Mouse (Mus musculus): ENCODE results near the gene Smg6.

The Smg6 gene

DNA sequence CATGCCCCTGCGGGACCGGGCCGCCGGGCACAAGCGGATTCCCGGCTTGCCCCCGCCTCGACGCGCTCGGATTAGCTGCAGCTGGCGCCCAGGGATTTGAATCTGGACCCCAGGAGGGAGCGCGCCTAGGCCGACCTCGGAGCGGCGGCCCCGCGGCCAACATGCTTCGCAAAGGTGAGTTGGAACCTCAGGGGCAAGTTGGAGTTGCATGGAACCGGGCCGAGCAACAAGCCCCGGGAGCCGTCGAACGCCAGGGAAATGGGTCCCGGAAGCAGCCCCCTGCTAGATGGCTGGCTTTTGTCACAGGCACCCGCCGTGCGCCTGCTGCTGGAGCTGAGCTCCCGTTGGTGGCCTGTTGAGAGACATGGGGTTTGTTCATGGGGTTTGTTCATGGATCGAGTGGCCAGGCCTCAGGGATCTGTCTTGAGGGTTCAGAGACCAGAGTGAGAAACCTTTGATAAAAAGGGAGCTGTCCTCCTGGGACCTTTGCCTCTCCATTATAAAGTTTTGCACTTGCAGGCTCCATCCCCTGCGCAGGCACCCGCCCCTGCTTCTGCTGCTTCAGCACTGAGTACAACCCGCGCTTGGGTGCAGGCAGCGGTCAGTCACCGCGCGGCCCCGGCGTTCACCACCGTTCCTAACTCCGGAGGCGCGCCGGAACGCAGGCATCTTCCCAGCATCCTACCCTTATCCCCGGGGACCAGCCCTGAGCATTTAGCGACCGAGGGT, 268.7 kb downstream of the Smg6 start:
- peak in 1 of 2 experiments; percentile 46 for DNase-seq

DNA sequence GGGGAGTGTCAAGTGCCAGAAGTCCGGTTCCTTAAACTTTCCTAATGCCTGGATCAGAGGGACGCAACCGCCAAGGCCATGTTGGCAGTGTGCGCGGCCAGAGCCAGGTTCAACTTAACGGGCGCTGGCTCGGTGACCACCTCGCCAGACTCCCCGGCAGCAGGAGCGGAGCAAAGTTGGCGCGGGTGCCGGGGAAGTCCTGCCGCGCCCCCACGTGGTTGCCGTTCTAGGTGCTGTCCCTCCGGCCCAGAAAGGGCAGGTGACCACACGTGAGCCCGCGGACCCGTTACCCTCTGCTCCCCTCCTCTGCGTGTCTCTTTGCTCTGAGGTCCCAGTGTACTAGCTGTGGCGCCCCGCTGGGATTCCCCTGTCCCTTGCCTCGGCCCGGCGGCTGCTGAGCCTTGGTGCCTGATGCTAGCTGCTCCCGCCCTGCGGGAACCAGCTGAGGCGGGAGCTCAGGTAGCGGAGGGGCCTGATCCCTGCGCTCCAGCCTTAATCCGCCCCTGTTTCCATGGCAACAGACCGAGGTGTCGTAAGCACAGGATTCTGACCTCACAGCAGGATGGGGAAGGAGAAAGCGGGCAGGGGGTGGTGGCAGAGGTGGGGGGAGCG, 269.3 kb downstream of the Smg6 start:
- peak; percentile 57 to 61 for DNase-seq

DNA sequence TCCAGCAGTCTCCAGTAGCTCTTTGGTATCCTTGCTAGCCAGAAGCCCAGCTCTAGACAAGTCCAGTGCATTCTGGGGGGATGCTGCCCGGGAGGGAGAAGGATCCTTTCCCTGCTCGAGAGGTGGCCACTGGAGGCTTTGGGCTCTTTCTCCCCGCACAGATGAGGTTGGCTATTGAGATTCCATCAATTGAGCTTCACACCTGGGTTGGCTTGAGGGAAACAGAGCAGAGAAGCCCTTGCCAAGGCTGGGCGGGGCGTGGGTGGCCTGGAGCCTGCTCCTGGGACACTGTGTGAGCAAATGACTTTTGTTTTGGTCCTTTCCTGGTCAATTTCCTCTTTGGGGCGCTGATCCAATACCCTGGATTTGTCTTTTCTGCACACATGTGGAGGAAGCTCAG, 270.5 kb downstream of the Smg6 start:
- DNase-seq: no peak

DNA sequence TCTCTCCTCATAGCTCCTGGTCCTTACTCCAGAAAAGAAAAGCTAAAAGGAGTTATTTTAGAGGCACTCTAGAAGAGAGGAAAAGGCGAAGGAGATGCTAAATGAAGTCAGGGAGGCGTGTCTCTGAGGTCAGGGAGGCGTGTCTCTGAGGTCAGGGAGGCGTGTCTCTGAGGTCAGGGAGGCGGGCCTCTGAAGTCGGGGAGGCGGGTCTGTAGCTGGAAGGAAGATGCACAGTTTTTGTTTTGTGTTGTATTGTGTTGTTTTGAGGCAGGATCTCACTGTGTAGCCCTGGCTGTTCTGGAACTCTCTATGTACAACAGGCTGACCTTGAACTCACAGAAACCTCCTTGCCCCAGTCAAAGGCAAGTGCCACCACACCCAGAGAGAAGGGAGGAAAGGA, 272.3 kb downstream of the Smg6 start:
- no peak for DNase-seq

DNA sequence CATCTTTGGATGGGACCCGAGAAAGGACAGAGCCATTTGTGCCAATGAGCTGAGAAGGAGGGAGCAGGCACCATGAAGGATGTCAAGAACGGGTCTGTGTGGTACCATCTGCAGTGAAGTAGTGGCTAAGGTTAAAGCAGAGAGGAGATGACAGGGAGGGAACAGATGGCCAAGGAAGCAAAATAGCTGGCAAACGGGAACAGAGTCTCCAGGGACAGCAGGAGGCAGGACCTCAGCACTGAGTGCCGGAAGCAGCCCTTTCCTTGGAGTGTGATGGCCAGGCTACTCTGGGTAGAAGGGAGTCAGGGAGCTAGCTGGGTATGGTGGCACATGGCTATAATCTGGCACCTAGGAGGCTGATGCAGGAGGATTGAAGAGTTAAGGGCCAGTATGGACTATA, 273.2 kb downstream of the Smg6 start:
- no peak for DNase-seq

DNA sequence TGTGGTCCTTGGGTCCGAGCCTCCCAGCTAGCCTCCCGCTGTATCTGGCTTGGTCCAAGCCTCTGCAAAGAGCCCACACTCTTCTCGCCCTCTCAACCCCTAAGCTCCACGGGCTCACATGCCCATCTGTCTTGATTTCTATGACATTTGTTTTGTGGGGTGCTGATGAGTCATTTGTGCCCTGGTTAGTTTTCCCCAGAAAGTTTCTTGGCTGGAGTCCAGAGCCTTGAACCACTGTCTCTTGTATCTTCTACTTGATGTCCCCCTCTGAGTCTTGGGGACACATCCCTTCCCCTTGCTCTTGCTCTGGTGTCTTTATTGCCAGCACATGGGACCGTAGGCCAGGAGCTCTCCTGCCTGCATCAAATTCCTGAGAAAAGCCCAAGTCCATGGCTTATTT, 274.3 kb downstream of the Smg6 start:
- DNase-seq: no peak

DNA sequence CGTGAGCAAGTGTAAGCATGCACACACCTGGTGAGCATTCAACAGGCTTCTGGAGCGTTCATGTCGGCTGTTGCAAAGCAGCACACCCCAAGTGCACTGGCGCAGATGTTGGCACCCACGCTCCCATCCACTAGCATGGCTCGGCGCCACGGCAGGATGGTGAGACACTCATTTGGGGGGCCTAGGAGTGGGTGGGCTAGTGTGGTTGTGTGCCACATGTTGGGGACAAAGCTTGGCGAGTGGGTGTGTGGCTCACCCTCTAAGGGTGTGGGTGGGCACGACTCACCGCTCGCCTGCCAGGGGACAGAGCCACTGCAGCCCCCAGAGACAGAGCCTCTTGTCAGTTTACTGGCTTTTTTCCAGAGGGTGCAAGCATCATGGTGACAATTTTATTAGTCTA, 275.3 kb downstream of the Smg6 start:
- DNase-seq: no peak

DNA sequence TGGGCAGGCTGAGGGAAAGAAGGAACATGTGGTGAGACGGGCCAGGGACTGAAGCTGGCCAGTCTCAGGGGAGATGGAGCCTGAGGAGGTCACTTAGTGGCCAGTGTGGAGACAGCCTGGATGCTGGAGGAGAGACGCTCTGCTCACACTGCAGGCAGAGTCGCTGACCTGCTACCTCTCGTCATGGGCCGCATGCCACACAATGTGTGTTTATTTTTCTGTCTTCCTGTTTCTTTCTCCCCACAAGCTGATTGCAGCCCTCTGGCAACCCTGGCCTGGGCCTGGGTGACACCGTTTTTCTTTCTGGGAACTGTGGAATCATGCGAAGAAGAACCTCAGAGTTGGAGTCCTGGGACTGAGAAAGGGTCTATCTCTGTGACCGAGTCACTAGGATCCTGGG, 276.1 kb downstream of the Smg6 start:
- DNase-seq: no peak

DNA sequence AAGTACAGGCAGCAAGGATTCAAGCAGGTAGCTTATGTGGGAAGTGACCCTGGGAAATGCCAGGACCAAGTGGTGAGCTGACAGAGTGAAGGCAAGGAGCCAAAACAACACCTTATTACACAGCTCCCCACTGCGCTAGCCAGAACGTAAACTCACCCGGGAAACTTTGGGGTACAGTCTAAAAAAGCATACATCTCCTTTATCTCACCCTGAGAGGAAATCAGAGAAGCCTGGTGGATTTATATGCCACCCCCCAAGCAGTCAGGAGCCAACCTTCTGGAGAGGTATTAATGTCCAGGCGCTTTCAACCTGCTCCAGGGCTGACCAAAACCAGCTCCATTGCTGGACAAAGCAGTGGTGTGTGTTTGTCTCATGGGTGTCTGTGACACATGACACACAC, 278.3 kb downstream of the Smg6 start:
- no peak for DNase-seq

DNA sequence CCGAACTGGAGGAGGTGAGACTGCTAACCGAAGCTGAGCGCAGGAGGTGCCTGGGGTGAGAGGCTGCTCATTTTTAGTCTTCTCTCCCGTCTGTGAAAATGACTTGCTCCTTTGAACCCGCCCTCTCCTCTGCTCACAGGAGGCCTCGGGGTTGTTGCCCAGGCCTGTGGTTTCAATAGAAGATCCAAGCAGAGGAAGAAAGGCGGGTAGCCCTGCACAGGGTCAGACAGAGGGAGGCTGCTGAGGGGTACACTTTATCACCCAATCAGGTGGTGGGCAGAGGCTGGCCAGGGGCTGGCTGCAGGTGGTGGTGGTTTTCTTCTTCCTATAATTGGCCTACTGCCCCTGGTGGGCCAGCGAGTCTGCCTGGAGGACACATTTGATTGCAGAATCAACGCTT, 278.8 kb downstream of the Smg6 start:
- DNase-seq: no peak

DNA sequence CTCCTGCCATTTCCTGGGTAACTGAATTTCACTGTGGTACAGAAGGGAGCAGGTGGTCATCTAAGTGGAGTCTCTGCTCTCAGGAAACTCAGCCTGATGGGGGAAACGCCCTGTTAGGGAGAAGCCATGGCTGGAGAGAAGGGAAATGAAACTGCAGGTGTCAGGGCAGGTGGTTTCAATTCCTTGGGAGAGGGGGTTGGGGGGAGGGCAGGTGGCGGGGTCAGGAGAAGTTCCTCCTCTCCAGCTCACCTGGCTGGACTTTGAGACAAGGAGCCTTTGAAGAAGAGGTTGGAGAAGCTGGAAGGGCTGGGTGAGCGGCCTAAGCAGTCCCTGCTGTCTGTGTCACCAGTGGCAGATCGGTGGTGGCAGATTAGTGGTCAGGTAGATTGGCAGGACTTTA, 280.7 kb downstream of the Smg6 start:
- DNase-seq: no peak

DNA sequence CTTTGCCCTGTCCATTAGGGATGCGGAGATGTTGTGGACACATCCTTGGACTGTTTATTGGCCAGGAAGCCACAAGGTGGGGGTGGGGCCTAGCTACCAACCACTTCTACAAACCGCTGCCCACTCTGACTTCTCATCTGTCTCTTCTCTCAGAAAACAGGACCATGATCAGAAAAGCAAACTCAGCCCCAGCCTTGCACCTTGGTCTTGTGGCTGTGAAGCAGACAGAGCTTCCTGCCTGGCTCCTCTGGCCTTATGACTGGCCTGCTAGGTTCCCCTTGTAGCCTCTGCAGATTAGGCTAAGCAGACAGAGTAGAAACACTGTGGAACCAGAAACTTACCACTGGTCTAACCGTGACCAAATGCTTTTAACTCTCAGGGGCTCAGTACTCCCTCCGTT, 283.7 kb downstream of the Smg6 start:
- no peak for DNase-seq

DNA sequence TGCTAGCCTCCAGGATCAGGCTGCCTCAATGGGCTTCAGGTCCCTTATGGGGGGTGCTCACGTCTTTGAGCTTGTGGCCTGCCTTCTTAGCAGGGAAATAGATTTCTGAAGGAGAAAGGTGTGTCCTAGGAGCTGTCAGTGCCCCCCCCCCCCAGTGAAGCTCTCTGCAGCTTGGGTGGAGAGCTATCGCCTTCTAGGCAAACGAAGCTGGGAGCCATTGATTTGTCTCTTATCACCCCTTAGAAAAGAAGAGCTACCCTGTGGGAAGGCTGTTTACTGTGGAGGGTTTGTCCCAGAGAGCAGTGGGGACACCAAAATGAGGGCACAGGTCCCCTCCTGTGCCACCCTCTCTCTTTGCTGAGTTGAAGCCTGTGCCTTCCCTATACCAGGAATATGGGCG, 284.5 kb downstream of the Smg6 start:
- DNase-seq: no peak

DNA sequence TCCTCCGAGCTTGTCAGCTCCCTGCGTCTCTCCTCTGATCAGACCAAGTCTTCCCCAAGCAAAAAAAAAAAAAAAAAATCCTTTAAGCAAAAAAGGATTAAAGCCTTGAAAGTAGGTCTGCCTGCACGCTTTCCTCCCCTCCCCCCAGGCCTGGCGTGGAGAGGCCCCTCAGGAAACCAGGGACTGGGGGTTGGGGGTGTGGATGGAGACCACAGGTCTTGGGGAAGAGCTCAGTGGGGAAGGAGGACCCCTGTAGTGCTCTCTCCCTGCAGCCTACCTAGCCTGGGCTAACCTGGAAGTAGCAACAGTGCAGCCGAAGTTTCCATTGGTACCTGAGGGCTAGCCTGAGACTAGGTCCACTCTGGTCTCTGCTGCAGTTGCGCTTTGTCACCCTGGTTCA, 285.1 kb downstream of the Smg6 start:
- no peak for DNase-seq

DNA sequence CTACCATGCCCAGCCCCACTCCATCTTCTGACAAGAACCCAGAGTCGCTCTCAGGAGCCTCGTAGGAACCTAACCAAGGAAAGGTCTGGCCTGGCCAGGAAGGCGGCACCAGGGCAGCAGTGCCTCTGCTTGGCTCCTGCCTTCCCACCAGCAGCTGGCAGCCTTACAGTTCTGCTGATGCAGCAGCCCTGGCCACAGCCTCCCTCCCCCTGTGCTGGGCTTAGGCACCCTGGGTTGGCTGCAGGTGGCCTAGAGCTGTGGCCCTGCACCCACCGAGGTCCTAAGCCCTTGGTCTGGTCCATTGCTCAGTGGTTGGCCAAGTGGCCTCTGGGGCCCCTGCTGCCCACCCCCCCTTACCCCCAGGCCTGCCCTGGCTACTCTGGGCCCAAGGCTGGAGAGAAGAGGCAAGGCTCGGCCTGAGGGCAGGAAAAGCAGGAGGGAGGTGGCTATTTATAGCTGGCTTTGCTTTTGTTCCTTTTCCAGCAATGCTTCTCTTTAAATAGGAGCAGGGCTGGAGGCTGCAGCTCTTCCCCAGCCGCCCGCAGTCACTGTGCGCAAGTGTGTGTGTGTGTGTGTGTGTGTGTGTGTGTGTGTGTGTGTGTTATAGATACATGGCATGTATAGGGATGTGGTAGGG, 286.5 kb downstream of the Smg6 start:
- peak; percentile 76 to 77 for DNase-seq

DNA sequence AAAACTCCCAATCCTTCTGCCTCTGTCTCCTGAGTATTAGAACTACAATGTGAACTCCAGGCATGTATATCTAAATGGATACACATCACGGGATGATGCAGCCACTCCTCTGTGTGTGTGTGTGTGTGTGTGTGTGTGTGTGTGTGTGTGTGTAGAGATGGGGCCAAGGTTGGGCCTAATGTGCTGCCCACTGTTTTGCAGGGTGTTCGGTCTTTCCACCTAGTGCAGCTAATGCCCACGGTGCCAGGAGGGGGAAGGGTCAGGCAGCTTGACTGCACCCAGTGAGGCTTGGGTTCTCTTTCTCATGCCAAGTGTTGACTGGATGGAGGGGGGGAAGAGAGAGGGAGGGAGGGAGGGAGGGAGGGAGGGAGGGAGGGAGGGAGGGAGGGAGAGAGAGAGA, 287.3 kb downstream of the Smg6 start:
- peak; percentile 64 to 79 for DNase-seq

DNA sequence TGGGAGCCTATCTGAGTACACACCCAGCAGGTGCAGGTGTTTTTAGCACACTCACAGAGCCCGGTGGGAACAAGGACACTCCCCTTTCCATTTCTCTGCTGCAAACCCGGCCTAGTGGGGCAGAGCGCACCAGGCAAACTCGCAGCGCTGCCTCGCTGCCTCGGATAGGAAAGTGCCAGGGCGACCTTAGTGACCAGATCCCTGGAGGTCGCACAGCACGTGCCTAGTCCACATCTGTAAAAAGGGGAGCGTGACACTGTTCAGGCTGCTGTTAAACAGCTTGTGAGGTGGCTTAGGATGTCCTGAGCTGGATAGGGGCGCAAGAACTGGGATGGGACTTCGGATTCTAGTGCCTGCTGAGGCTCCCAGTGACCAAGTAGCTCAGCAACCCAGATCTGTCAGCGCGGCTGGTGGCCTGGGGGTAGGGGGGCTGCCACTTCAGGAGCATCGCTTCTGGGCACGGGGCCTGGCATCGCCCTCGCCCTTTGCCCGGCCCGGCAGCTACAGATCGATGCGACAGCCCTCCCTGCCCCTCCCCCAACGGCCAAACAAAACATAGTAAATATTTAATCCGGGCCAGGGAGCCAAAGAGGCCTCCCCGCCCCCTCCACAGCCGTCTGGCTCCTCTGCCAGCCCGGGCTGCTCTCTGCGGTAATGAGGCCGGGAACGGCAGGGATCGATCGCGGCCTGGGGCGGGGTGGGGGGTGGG, 287.9 kb downstream of the Smg6 start:
- DNase-seq: peak; percentile 93 to 96

Measured in kidney, adult 8-10 months (tissue).